ENCODE assay signal across 9 mouse cellular contexts in the genomic region with DNA sequence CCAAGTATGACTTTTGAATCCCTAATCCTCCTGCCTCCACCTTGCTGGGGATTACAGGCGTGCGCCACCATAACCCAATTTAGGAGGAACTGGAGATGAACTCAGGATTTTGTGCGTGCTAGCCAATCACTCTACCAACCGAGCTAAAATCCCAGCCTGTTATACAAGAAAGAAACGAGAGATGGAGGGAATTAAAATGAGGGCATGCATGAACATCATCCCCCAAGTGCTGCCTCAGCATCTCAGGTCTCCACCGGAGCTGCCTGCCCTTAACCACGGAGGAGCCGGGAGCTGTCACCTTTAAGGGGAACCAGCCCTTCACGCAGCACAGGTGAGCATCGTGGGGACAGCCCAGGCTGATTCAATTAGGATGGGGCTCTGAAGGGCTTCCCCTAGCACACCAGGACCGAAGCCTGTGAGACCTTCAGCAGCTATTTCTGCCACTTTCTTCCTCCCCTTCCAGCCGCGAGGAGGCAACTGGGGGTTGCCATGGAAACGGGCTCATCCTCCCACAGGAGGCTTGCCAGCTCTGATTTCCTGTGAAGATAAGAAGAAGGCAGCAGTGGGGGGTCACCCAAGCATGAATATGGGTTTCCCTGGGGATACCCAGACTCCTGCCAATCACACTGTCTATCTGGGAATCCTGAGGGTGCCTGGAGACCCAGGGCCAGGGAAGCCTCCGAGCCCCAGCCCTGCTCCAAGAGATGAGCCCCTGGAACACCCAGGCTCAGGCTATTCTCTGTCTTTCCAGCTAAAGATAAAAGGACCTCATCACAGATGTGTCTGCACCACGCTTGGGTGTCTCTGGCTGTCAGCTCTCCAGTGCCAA. TPM values are rescaled to one million over a fixed set of nuclear protein-coding genes. Genes with fewer than 3 reads are reported as not detected.
DNase-seq lines count a peak whose midpoint lies in the region; ATAC-seq and TF ChIP-seq lines count a peak whose summit lies in the region.
"Had no signal": no experiment of that assay in that cellular context is flagged by ENCODE, and none has a peak within 500 bp of the region (broad histone marks: within the 10 kb centered on the region; RNA-seq: fewer than 3 reads in every experiment).

No protein-coding gene starts in this region.

- no peak for ATAC-seq in erythroblast, adult 5-6 weeks (replicated peaks; ENCODE audit: low FRiP score, poor library complexity, severe bottlenecking)

- no peaks in the 10 kb centered on the region for H3K36me3 ChIP-seq in hindbrain, embryonic 10.5 days

- H3K27ac ChIP-seq in hindbrain, embryonic 10.5 days, result peak overlapping the region; percentile 60
- peak overlapping the region; percentile 98 for H3K27ac ChIP-seq in olfactory bulb, adult 2 months (ENCODE audit: insufficient read depth, low read depth, low read length)
- H3K27ac ChIP-seq: limb, embryonic 15.5 days had no signal

- DNase-seq in cerebellum, postnatal 14 days, result peak; percentile 50 to 61
- DNase-seq in cerebellum, postnatal 36 days, result no peak
- peak; percentile 54 for DNase-seq in hindbrain, embryonic 10.5 days (ENCODE audit: low spot score)
- peak; percentile 61 to 65 for DNase-seq in layer of hippocampus, postnatal 25 days (ENCODE audit: extremely low spot score in 1 of 2, low spot score in 1 of 2)
- DNase-seq in heart, adult 8-10 months (ENCODE audit: low spot score), result no peak
- DNase-seq in heart, postnatal 4 days, result no peak

- peak overlapping the region; percentile 12; the same call in 1 of the 2 replicates for H3K4me3 ChIP-seq in hindbrain, embryonic 10.5 days
- peak overlapping the region; percentile 28; the same call in 1 of the 2 replicates for H3K4me3 ChIP-seq in olfactory bulb, adult 2 months (ENCODE audit: insufficient read depth, low read depth, low read length)
- H3K4me3 ChIP-seq: limb, embryonic 15.5 days had no signal

- WGBS in hindbrain, embryonic 10.5 days, result 40% methylated on average over 16 of the region's 16 CpGs
- WGBS in olfactory bulb, adult 2 months, result 14% methylated on average over 16 of the region's 16 CpGs

- H3K27me3 ChIP-seq in hindbrain, embryonic 10.5 days (ENCODE audit: insufficient read depth, poor library complexity, severe bottlenecking), result peaks cover 6% of the 10 kb centered on the region; the same call in 1 of the 2 replicates
- H3K27me3 ChIP-seq: limb, embryonic 15.5 days had no signal

- H3K9me3 ChIP-seq in hindbrain, embryonic 10.5 days, result no peaks in the 10 kb centered on the region
- H3K9me3 ChIP-seq: limb, embryonic 15.5 days had no signal

- TF ChIP-seq CTCF in olfactory bulb, adult 2 months (IDR thresholded peaks at IDR 0.05; ENCODE audit: insufficient read depth, low read depth, low read length), result 0 out of 2 replicates have a peak, but pooled peaks have one; percentile 24

- TF ChIP-seq POLR2A in olfactory bulb, adult 2 months (IDR thresholded peaks at IDR 0.05; ENCODE audit: insufficient read depth, low read depth, low read length), result no peak

- H3K4me1 ChIP-seq in hindbrain, embryonic 10.5 days (replicated peaks), result peaks cover 42% of the 10 kb centered on the region
- H3K4me1 ChIP-seq in olfactory bulb, adult 2 months (ENCODE audit: control insufficient read depth, insufficient read depth, low read length), result peaks cover 62% of the 10 kb centered on the region

RNA-seq across cellular contexts. Expression of a gene that starts 11.7 kb away (rescaled TPM):
- 0.56 and 0.89 TPM in 2 replicates for polyA plus RNA-seq in hindbrain, embryonic 10.5 days (2016; fragmentation: Nextera tagmentation; extraction: Ambion mirVana)
- 100 to 1,000 TPM in 1 of 2 experiments, 10 to 100 TPM in 1; 86.5 to 103 TPM for total RNA-seq in layer of hippocampus, postnatal 25 days (2021)
- polyA plus RNA-seq in olfactory bulb, adult 2 months (2012; ENCODE audit: insufficient read depth, insufficient read length, low replicate concordance, missing spikeins), result 145 TPM in 1 of 2 replicates, not detected in the other
- total RNA-seq in erythroblast, adult 5-6 weeks (2015; ENCODE audit: low replicate concordance), result not detected in 2 replicates
- total RNA-seq in erythroblast, adult 5-6 weeks (2017; ENCODE audit: low replicate concordance), result not detected in 2 replicates
- 10 to 100 TPM; 33.9 to 43.8 (median 38.8) TPM for total RNA-seq in heart, adult 8-10 months (2022)
- 10 to 100 TPM; 22.5 to 26.9 TPM for total RNA-seq in heart, postnatal 4 days (2021)

RNA-seq across cellular contexts. Expression of a gene that starts 38.7 kb away (rescaled TPM):
- polyA plus RNA-seq in hindbrain, embryonic 10.5 days (2016; fragmentation: Nextera tagmentation; extraction: Ambion mirVana), result 10.8 and 10.9 TPM in 2 replicates
- total RNA-seq in layer of hippocampus, postnatal 25 days (2021), result 1 to 10 TPM; 1.1 TPM
- not detected in 2 replicates for polyA plus RNA-seq in olfactory bulb, adult 2 months (2012; ENCODE audit: insufficient read depth, insufficient read length, low replicate concordance, missing spikeins)
- not detected in 2 replicates for total RNA-seq in erythroblast, adult 5-6 weeks (2015; ENCODE audit: low replicate concordance)
- total RNA-seq in erythroblast, adult 5-6 weeks (2017; ENCODE audit: low replicate concordance), result not detected in 2 replicates
- 10 to 100 TPM; 14.5 to 23.5 (median 16.9) TPM for total RNA-seq in heart, adult 8-10 months (2022)
- total RNA-seq in heart, postnatal 4 days (2021), result 10 to 100 TPM; 36.7 to 40.9 TPM

Comparison
In these comparisons a context has a peak if more than half of its experiments do, and no peak if none do; other contexts are left out.
1. DNase-seq: peak in cerebellum, postnatal 14 days (2 of 2), hindbrain, embryonic 10.5 days (single experiment) and layer of hippocampus, postnatal 25 days (2 of 2); none in cerebellum, postnatal 36 days (0 of 2), heart, adult 8-10 months (single experiment) and heart, postnatal 4 days (single experiment).
2. RNA of a gene that starts 11.7 kb away (total RNA-seq): 86.5 to 103 TPM in layer of hippocampus, postnatal 25 days, 33.9 to 43.8 TPM in heart, adult 8-10 months and 22.5 to 26.9 TPM in heart, postnatal 4 days; not detected in erythroblast, adult 5-6 weeks; every median in the first group is over 10 times any median in the second.
3. RNA of a gene that starts 38.7 kb away (total RNA-seq): 36.7 to 40.9 TPM in heart, postnatal 4 days and 14.5 to 23.5 TPM in heart, adult 8-10 months; 1.1 TPM in layer of hippocampus, postnatal 25 days and not detected in erythroblast, adult 5-6 weeks; every median in the first group is over 4 times any median in the second.